Mouse (Mus musculus): Measurements from ENCODE around the gene Obsl1.

- no peak for TF ChIP-seq CTCF (IDR thresholded peaks at IDR 0.05 in 2 of 3, conservative IDR thresholded peaks at IDR 0.05 in 1 of 3; ENCODE audit: control insufficient read depth in 1 of 3, insufficient read depth in 1 of 3, low read depth in 2 of 3, low read length in 3 of 3, poor library complexity in 1 of 3, severe bottlenecking in 1 of 3)
- no peak for TF ChIP-seq EP300 (IDR thresholded peaks at IDR 0.05; ENCODE audit: low read depth in 1 of 2, low read length in 2 of 2)
- TF ChIP-seq POLR2A (IDR thresholded peaks at IDR 0.05; ENCODE audit: control insufficient read depth in 1 of 2, insufficient read depth in 1 of 2, low read depth in 1 of 2, low read length in 2 of 2, poor library complexity in 1 of 2) = no peak
- TF ChIP-seq ZNF384 (IDR thresholded peaks at IDR 0.05; ENCODE audit: low read depth, low read length) = no peak
- no peak for TF ChIP-seq MEF2A (IDR thresholded peaks at IDR 0.05; ENCODE audit: extremely low read depth, insufficient replicate concordance, low read depth, low read length, poor library complexity, severe bottlenecking)
- TF ChIP-seq TCF12 (IDR thresholded peaks at IDR 0.05; ENCODE audit: low read depth, low read length) = no peak
- no peak for TF ChIP-seq MAZ (IDR thresholded peaks at IDR 0.05; ENCODE audit: low read depth, low read length)
- no peak for TF ChIP-seq ZKSCAN1 (IDR thresholded peaks at IDR 0.05; ENCODE audit: low read depth, low read length)
Observed at GRCm38 (mm10) chr1:75541496-75541895, 35.2 kb upstream of the Obsl1 start.

Measured in MEL (cell line).